Mouse (Mus musculus) adrenal gland, adult 10 weeks (tissue): ENCODE measurements around the gene 2210017I01Rik. TPM values are rescaled to one million over a fixed set of nuclear protein-coding genes. Genes with fewer than 3 reads are reported as not detected.

Source experiments
- polyA plus RNA-seq: library from polyadenylated mRNA; stranded (reverse); fragments of 350-450 nt; fragmentation: Illumina TruSeq; extraction: RNeasy Lipid Tissue Mini Kit (QIAGEN cat#74804); gene quantifications from one replicate; pipeline ENCODE4 v1.2.3, GENCODE M21; 2014; ENCODE audit warnings: low read depth, low replicate concordance

2210017I01Rik gene
- not detected for polyA plus RNA-seq

GRCm38 (mm10) chr3:92607392-92607791 lies at the start of gene 2210017I01Rik:
TSS of gene 2210017I01Rik (minus strand) at chr3:92607492.

GRCm38 (mm10) chr3:92656826-92657225 lies 49.5 kb upstream of the 2210017I01Rik start, which contains the start of gene Lce1b:
TSS of gene Lce1b (minus strand) at chr3:92656926.

GRCm38 (mm10) chr3:92648207-92648606 lies 40.9 kb upstream of the 2210017I01Rik start, which contains the start of gene Lce1a1:
TSS of gene Lce1a1 (minus strand) at chr3:92648307.

GRCm38 (mm10) chr3:92621560-92621959 lies 14.3 kb upstream of the 2210017I01Rik start, which contains the start of gene Lce6a:
TSS of gene Lce6a (minus strand) at chr3:92621660.

GRCm38 (mm10) chr3:92588858-92589257 lies 18.4 kb downstream of the 2210017I01Rik start, which contains the start of gene Smcp:
TSS of gene Smcp (minus strand) at chr3:92588997.

GRCm38 (mm10) chr3:92573449-92574041 lies 33.7 kb downstream of the 2210017I01Rik start, which contains the start of gene Ivl:
TSS of gene Ivl (minus strand) at chr3:92573735.

Other genes with a start within 250 kb of the 2210017I01Rik start
- not detected for gene Sprr2f, start 242.3 kb downstream of the 2210017I01Rik start, polyA plus RNA-seq
- not detected for gene Sprr2h, start 221.8 kb downstream of the 2210017I01Rik start, polyA plus RNA-seq
- gene Sprr2i, start 199.5 kb downstream of the 2210017I01Rik start, polyA plus RNA-seq, result not detected
- gene Sprr2j-ps, start 189.4 kb downstream of the 2210017I01Rik start, polyA plus RNA-seq, result not detected
- 10.1 TPM for gene Gm9774, start 178.1 kb downstream of the 2210017I01Rik start, polyA plus RNA-seq
- not detected for gene Sprr2k, start 174.9 kb downstream of the 2210017I01Rik start, polyA plus RNA-seq
- not detected for gene Sprr1b, start 168.7 kb downstream of the 2210017I01Rik start, polyA plus RNA-seq
- not detected for gene Sprr3, start 148.8 kb downstream of the 2210017I01Rik start, polyA plus RNA-seq
- gene Sprr1a, start 121.6 kb downstream of the 2210017I01Rik start, polyA plus RNA-seq, result not detected
- not detected for gene Sprr4, start 107.0 kb downstream of the 2210017I01Rik start, polyA plus RNA-seq
- not detected for gene 2310046K23Rik, start 73.0 kb downstream of the 2210017I01Rik start, polyA plus RNA-seq
- gene Ivl, start 33.8 kb downstream of the 2210017I01Rik start, polyA plus RNA-seq, result not detected
- not detected for gene Smcp, start 18.5 kb downstream of the 2210017I01Rik start, polyA plus RNA-seq
- not detected for gene Lce6a, start 14.2 kb upstream of the 2210017I01Rik start, polyA plus RNA-seq
- not detected for gene Lce1a1, start 40.8 kb upstream of the 2210017I01Rik start, polyA plus RNA-seq
- not detected for gene Lce1b, start 49.4 kb upstream of the 2210017I01Rik start, polyA plus RNA-seq
- gene Lce1a2, start 62.8 kb upstream of the 2210017I01Rik start, polyA plus RNA-seq, result not detected
- gene Lce1c, start 71.8 kb upstream of the 2210017I01Rik start, polyA plus RNA-seq, result not detected
- not detected for gene Lce1d, start 79.7 kb upstream of the 2210017I01Rik start, polyA plus RNA-seq
- gene Lce1e, start 101.6 kb upstream of the 2210017I01Rik start, polyA plus RNA-seq, result not detected
- gene Lce1f, start 112.9 kb upstream of the 2210017I01Rik start, polyA plus RNA-seq, result not detected
- gene Gm38119, start 131.6 kb upstream of the 2210017I01Rik start, polyA plus RNA-seq, result not detected
- not detected for gene Lce1g, start 144.8 kb upstream of the 2210017I01Rik start, polyA plus RNA-seq
- gene Lce1h, start 157.6 kb upstream of the 2210017I01Rik start, polyA plus RNA-seq, result not detected
- not detected for gene Lce1i, start 171.4 kb upstream of the 2210017I01Rik start, polyA plus RNA-seq
- gene Lce1j, start 183.0 kb upstream of the 2210017I01Rik start, polyA plus RNA-seq, result not detected
- gene Lce1k, start 200.4 kb upstream of the 2210017I01Rik start, polyA plus RNA-seq, result not detected
- gene Kprp, start 219.8 kb upstream of the 2210017I01Rik start, polyA plus RNA-seq, result not detected
- not detected for gene Lce1l, start 243.8 kb upstream of the 2210017I01Rik start, polyA plus RNA-seq